Mouse (Mus musculus): Measurements from ENCODE around the gene Cfap70. TPM values are rescaled to one million over a fixed set of nuclear protein-coding genes. Genes with fewer than 3 reads are reported as not detected.

Gene Cfap70
- polyA plus RNA-seq, 1 experiment from 2014 or later = not detected

GRCm38 (mm10) chr14:20478801-20479200 is 26.8 kb upstream of the Cfap70 start:
- peak; percentile 65 for ATAC-seq (replicated peaks; ENCODE audit: insufficient number of reproducible peaks, low FRiP score, low TSS enrichment)
- peak overlapping the region; percentile 89 for H3K4me3 ChIP-seq (ENCODE audit: low read depth, low read length)
- peaks cover 13% of the 10 kb centered on the region for H3K4me1 ChIP-seq (ENCODE audit: control insufficient read depth, insufficient read depth, low read length)
- 13% methylated on average over 7 of the region's 7 CpGs for WGBS (ENCODE audit: insufficient replicate concordance)
- H3K9ac ChIP-seq (ENCODE audit: low read depth, low read length) = peak overlapping the region; percentile 80
- no peaks in the 10 kb centered on the region for H3K9me3 ChIP-seq (replicated peaks; ENCODE audit: control insufficient read depth, low read length)
- peak overlapping the region; percentile 64 for H3K27ac ChIP-seq (ENCODE audit: low read depth, low read length)
- H3K36me3 ChIP-seq (ENCODE audit: control insufficient read depth, insufficient read depth, low read length) = no peaks in the 10 kb centered on the region
- no peaks in the 10 kb centered on the region for H3K27me3 ChIP-seq (ENCODE audit: control insufficient read depth, insufficient read depth, low read length)
- peak overlapping the region; percentile 83 for H3K4me2 ChIP-seq

GRCm38 (mm10) chr14:20478385-20478784 is 26.4 kb upstream of the Cfap70 start:
- Histone ChIP-seq H3K9ac (ENCODE audit: low read depth, low read length) (peak overlapping the region; percentile 80), H3K4me1 (ENCODE audit: control insufficient read depth, insufficient read depth, low read length) (peaks cover 13% of the 10 kb centered on the region), H3K36me3 (ENCODE audit: control insufficient read depth, insufficient read depth, low read length) (no peaks in the 10 kb centered on the region), H3K27ac (ENCODE audit: low read depth, low read length) (peak overlapping the region; percentile 35), H3K4me2 (peak overlapping the region; percentile 83), H3K4me3 (ENCODE audit: low read depth, low read length) (peak overlapping the region; percentile 89), H3K27me3 (ENCODE audit: control insufficient read depth, insufficient read depth, low read length) (no peaks in the 10 kb centered on the region), H3K9me3 (replicated peaks; ENCODE audit: control insufficient read depth, low read length) (no peaks in the 10 kb centered on the region)
- peak; percentile 11; the same call in 1 of the 2 replicates for ATAC-seq (replicated peaks; ENCODE audit: insufficient number of reproducible peaks, low FRiP score, low TSS enrichment)
- 55% methylated on average over 3 of the region's 3 CpGs for WGBS (ENCODE audit: insufficient replicate concordance)

- 71% methylated on average over 4 of the region's 4 CpGs for WGBS (ENCODE audit: insufficient replicate concordance)
- H3K4me3 ChIP-seq (ENCODE audit: low read depth, low read length) = no peak overlapping the region
- no peaks in the 10 kb centered on the region for H3K9me3 ChIP-seq (replicated peaks; ENCODE audit: control insufficient read depth, low read length)
- no peak overlapping the region for H3K4me2 ChIP-seq
- H3K27me3 ChIP-seq (ENCODE audit: control insufficient read depth, insufficient read depth, low read length) = no peaks in the 10 kb centered on the region
- no peaks in the 10 kb centered on the region for H3K36me3 ChIP-seq (ENCODE audit: control insufficient read depth, insufficient read depth, low read length)
- no peak for ATAC-seq (replicated peaks; ENCODE audit: insufficient number of reproducible peaks, low FRiP score, low TSS enrichment)
- H3K9ac ChIP-seq (ENCODE audit: low read depth, low read length) = 0 out of 2 replicates have a peak overlapping the region, but pooled peaks have one; percentile 10
- no peak overlapping the region for H3K27ac ChIP-seq (ENCODE audit: low read depth, low read length)
- H3K4me1 ChIP-seq (ENCODE audit: control insufficient read depth, insufficient read depth, low read length) = peaks cover 13% of the 10 kb centered on the region
Observed at GRCm38 (mm10) chr14:20477261-20478025, 25.4 kb upstream of the Cfap70 start.

- peaks cover 28% of the 10 kb centered on the region for H3K36me3 ChIP-seq (ENCODE audit: control insufficient read depth, insufficient read depth, low read length)
- H3K9ac ChIP-seq (ENCODE audit: low read depth, low read length) = no peak overlapping the region
- no peak overlapping the region for H3K27ac ChIP-seq (ENCODE audit: low read depth, low read length)
- ATAC-seq (replicated peaks; ENCODE audit: insufficient number of reproducible peaks, low FRiP score, low TSS enrichment) = no peak
- no peak overlapping the region for H3K4me2 ChIP-seq
- 74% methylated on average over 14 of the region's 14 CpGs for WGBS (ENCODE audit: insufficient replicate concordance)
- H3K4me1 ChIP-seq (ENCODE audit: control insufficient read depth, insufficient read depth, low read length) = no peaks in the 10 kb centered on the region
- H3K4me3 ChIP-seq (ENCODE audit: low read depth, low read length) = no peak overlapping the region
- H3K27me3 ChIP-seq (ENCODE audit: control insufficient read depth, insufficient read depth, low read length) = no peaks in the 10 kb centered on the region
- H3K9me3 ChIP-seq (replicated peaks; ENCODE audit: control insufficient read depth, low read length) = no peaks in the 10 kb centered on the region
Observed at GRCm38 (mm10) chr14:20460216-20460615, 8.2 kb upstream of the Cfap70 start.

GRCm38 (mm10) chr14:20458378-20458777 is 6.4 kb upstream of the Cfap70 start:
- H3K27ac ChIP-seq (ENCODE audit: low read depth, low read length) = no peak overlapping the region
- no peaks in the 10 kb centered on the region for H3K4me1 ChIP-seq (ENCODE audit: control insufficient read depth, insufficient read depth, low read length)
- H3K36me3 ChIP-seq (ENCODE audit: control insufficient read depth, insufficient read depth, low read length) = peaks cover 22% of the 10 kb centered on the region
- 94% methylated on average over 9 of the region's 9 CpGs for WGBS (ENCODE audit: insufficient replicate concordance)
- no peaks in the 10 kb centered on the region for H3K27me3 ChIP-seq (ENCODE audit: control insufficient read depth, insufficient read depth, low read length)
- H3K9ac ChIP-seq (ENCODE audit: low read depth, low read length) = no peak overlapping the region
- no peaks in the 10 kb centered on the region for H3K9me3 ChIP-seq (replicated peaks; ENCODE audit: control insufficient read depth, low read length)
- H3K4me3 ChIP-seq (ENCODE audit: low read depth, low read length) = no peak overlapping the region
- ATAC-seq (replicated peaks; ENCODE audit: insufficient number of reproducible peaks, low FRiP score, low TSS enrichment) = no peak
- no peak overlapping the region for H3K4me2 ChIP-seq

- whole genome bisulfite sequencing (ENCODE audit: insufficient replicate concordance) = 91% methylated on average over 5 of the region's 5 CpGs
- no peak overlapping the region for H3K9ac ChIP-seq (ENCODE audit: low read depth, low read length)
- H3K9me3 ChIP-seq (replicated peaks; ENCODE audit: control insufficient read depth, low read length) = no peaks in the 10 kb centered on the region
- no peak for ATAC-seq (replicated peaks; ENCODE audit: insufficient number of reproducible peaks, low FRiP score, low TSS enrichment)
- H3K4me2 ChIP-seq = no peak overlapping the region
- H3K27me3 ChIP-seq (ENCODE audit: control insufficient read depth, insufficient read depth, low read length) = no peaks in the 10 kb centered on the region
- H3K36me3 ChIP-seq (ENCODE audit: control insufficient read depth, insufficient read depth, low read length) = peaks cover 7% of the 10 kb centered on the region
- no peak overlapping the region for H3K4me3 ChIP-seq (ENCODE audit: low read depth, low read length)
- no peaks in the 10 kb centered on the region for H3K4me1 ChIP-seq (ENCODE audit: control insufficient read depth, insufficient read depth, low read length)
- no peak overlapping the region for H3K27ac ChIP-seq (ENCODE audit: low read depth, low read length)
Observed at GRCm38 (mm10) chr14:20452929-20453328, 903 bp upstream of the Cfap70 start.

GRCm38 (mm10) chr14:20451302-20451701 is 724 bp downstream of the Cfap70 start:
- no peak overlapping the region for H3K27ac ChIP-seq (ENCODE audit: low read depth, low read length)
- H3K27me3 ChIP-seq (ENCODE audit: control insufficient read depth, insufficient read depth, low read length) = no peaks in the 10 kb centered on the region
- H3K4me3 ChIP-seq (ENCODE audit: low read depth, low read length) = peak overlapping the region; percentile 41
- H3K4me2 ChIP-seq = peak overlapping the region; percentile 76
- no peaks in the 10 kb centered on the region for H3K9me3 ChIP-seq (replicated peaks; ENCODE audit: control insufficient read depth, low read length)
- peak overlapping the region; percentile 66; the same call in 1 of the 2 replicates for H3K9ac ChIP-seq (ENCODE audit: low read depth, low read length)
- H3K36me3 ChIP-seq (ENCODE audit: control insufficient read depth, insufficient read depth, low read length) = peaks cover 6% of the 10 kb centered on the region
- WGBS (ENCODE audit: insufficient replicate concordance) = 12% methylated on average over 2 of the region's 2 CpGs
- ATAC-seq (replicated peaks; ENCODE audit: insufficient number of reproducible peaks, low FRiP score, low TSS enrichment) = no peak
- no peaks in the 10 kb centered on the region for H3K4me1 ChIP-seq (ENCODE audit: control insufficient read depth, insufficient read depth, low read length)

- Histone ChIP-seq H3K36me3 (ENCODE audit: control insufficient read depth, insufficient read depth, low read length) (no peaks in the 10 kb centered on the region), H3K9ac (ENCODE audit: low read depth, low read length) (no peak overlapping the region), H3K4me1 (ENCODE audit: control insufficient read depth, insufficient read depth, low read length) (no peaks in the 10 kb centered on the region), H3K4me3 (ENCODE audit: low read depth, low read length) (no peak overlapping the region), H3K27ac (ENCODE audit: low read depth, low read length) (no peak overlapping the region), H3K4me2 (no peak overlapping the region), H3K27me3 (ENCODE audit: control insufficient read depth, insufficient read depth, low read length) (no peaks in the 10 kb centered on the region), H3K9me3 (replicated peaks; ENCODE audit: control insufficient read depth, low read length) (no peaks in the 10 kb centered on the region)
- no peak for ATAC-seq (replicated peaks; ENCODE audit: insufficient number of reproducible peaks, low FRiP score, low TSS enrichment)
- 64% methylated on average over 12 of the region's 12 CpGs for WGBS (ENCODE audit: insufficient replicate concordance)
Observed at GRCm38 (mm10) chr14:20447209-20447608, 4.8 kb downstream of the Cfap70 start.

- WGBS (ENCODE audit: insufficient replicate concordance) = 44% methylated on average over 17 of the region's 17 CpGs
- no peak overlapping the region for H3K27ac ChIP-seq (ENCODE audit: low read depth, low read length)
- H3K4me3 ChIP-seq (ENCODE audit: low read depth, low read length) = no peak overlapping the region
- H3K9me3 ChIP-seq (replicated peaks; ENCODE audit: control insufficient read depth, low read length) = no peaks in the 10 kb centered on the region
- ATAC-seq (replicated peaks; ENCODE audit: insufficient number of reproducible peaks, low FRiP score, low TSS enrichment) = no peak
- H3K4me2 ChIP-seq = peak overlapping the region; percentile 43
- no peaks in the 10 kb centered on the region for H3K4me1 ChIP-seq (ENCODE audit: control insufficient read depth, insufficient read depth, low read length)
- no peak overlapping the region for H3K9ac ChIP-seq (ENCODE audit: low read depth, low read length)
- no peaks in the 10 kb centered on the region for H3K27me3 ChIP-seq (ENCODE audit: control insufficient read depth, insufficient read depth, low read length)
- H3K36me3 ChIP-seq (ENCODE audit: control insufficient read depth, insufficient read depth, low read length) = no peaks in the 10 kb centered on the region
Observed at GRCm38 (mm10) chr14:20442252-20442651, 9.8 kb downstream of the Cfap70 start.

All from heart, embryonic 11.5 days (tissue).